Comparison of ENCODE assay signal across 8 mouse cellular contexts in the genomic region with DNA sequence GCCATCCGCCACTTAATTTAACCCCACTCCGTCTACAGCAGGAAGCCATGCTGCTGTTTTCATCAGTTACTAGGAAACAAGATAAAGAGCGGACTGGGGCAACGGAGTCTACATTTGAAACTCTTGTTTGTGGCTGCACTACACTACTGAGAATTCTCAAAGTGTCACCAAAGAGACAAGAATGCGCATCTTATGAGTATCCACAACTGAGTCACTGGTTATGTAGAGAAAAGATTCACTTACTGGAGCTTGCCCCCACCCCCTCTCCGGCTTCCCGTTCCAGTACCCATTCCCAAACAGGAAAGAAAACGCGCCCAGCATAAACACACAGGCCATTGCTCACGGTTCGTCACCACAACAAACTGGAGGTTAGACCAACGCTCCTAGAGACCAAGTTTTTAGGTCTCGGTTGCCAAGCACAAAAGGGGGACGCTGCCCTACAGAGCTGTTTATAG. TPM values are rescaled to one million over a fixed set of nuclear protein-coding genes. Genes with fewer than 3 reads are reported as not detected.
DNase-seq lines count a peak whose midpoint lies in the region; ATAC-seq lines count a peak whose summit lies in the region.

No protein-coding gene starts in this region.

- no peaks in the 10 kb centered on the region for H3K9me3 ChIP-seq in forebrain, embryonic 12.5 days
- no peaks in the 10 kb centered on the region for H3K9me3 ChIP-seq in hindbrain, embryonic 16.5 days (ENCODE audit: control insufficient read depth, low read length)
- H3K9me3 ChIP-seq in liver, embryonic 12.5 days (replicated peaks) = no peaks in the 10 kb centered on the region

- H3K4me2 ChIP-seq in forebrain, embryonic 12.5 days = peak overlapping the region; percentile 91
- H3K4me2 ChIP-seq in hindbrain, embryonic 16.5 days (ENCODE audit: low read length) = peak overlapping the region; percentile 69
- peak overlapping the region; percentile 73 for H3K4me2 ChIP-seq in liver, embryonic 12.5 days

- DNase-seq in right cerebral cortex, adult 2 months (ENCODE audit: low spot score in 2 of 2) = peak; percentile 39 to 66
- DNase-seq in right cerebral cortex, postnatal 4 days = no peak
- peak; percentile 18 for DNase-seq in adrenal gland, postnatal 25 days
- DNase-seq in naive thymus-derived CD4-positive, alpha-beta T cell, adult 2 months (ENCODE audit: low read depth) = peak; percentile 84
- no peak for DNase-seq in gastrocnemius, postnatal 36 days

- H3K4me1 ChIP-seq in forebrain, embryonic 12.5 days = peaks cover 21% of the 10 kb centered on the region
- H3K4me1 ChIP-seq in hindbrain, embryonic 16.5 days (ENCODE audit: control insufficient read depth, insufficient read depth, low read depth, low read length) = peaks cover 18% of the 10 kb centered on the region
- H3K4me1 ChIP-seq in liver, embryonic 12.5 days = peaks cover 81% of the 10 kb centered on the region

- intact Hi-C loops in gastrocnemius, postnatal 36 days (cut with DNase I) = no loop called here

- ATAC-seq in forebrain, embryonic 12.5 days (ENCODE audit: low FRiP score) = no peak
- no peak for ATAC-seq in hindbrain, embryonic 16.5 days
- ATAC-seq in liver, embryonic 12.5 days = peak; percentile 28; the same call in 1 of the 2 replicates

- WGBS in forebrain, embryonic 12.5 days = 4% methylated on average over 14 of the region's 14 CpGs
- WGBS in hindbrain, embryonic 16.5 days = under 1% methylated on average over 14 of the region's 14 CpGs
- WGBS in liver, embryonic 12.5 days (ENCODE audit: insufficient replicate concordance) = under 1% methylated on average over 14 of the region's 14 CpGs

- peak overlapping the region; percentile 97 for H3K4me3 ChIP-seq in forebrain, embryonic 12.5 days (replicated peaks)
- peak overlapping the region; percentile 85 for H3K4me3 ChIP-seq in hindbrain, embryonic 16.5 days (ENCODE audit: low read length)
- peak overlapping the region; percentile 98 for H3K4me3 ChIP-seq in liver, embryonic 12.5 days

- no peaks in the 10 kb centered on the region for H3K36me3 ChIP-seq in forebrain, embryonic 12.5 days (replicated peaks)
- H3K36me3 ChIP-seq in hindbrain, embryonic 16.5 days (ENCODE audit: control insufficient read depth, insufficient read depth, low read length) = no peaks in the 10 kb centered on the region
- H3K36me3 ChIP-seq in liver, embryonic 12.5 days = peaks cover 14% of the 10 kb centered on the region

- peaks cover 3% of the 10 kb centered on the region; the same call in 1 of the 2 replicates for H3K27me3 ChIP-seq in forebrain, embryonic 12.5 days
- H3K27me3 ChIP-seq in hindbrain, embryonic 16.5 days (replicated peaks; ENCODE audit: control insufficient read depth, insufficient read depth, low read length) = no peaks in the 10 kb centered on the region
- H3K27me3 ChIP-seq in liver, embryonic 12.5 days (replicated peaks) = no peaks in the 10 kb centered on the region

- H3K27ac ChIP-seq in forebrain, embryonic 12.5 days = peak overlapping the region; percentile 90; the same call in 1 of the 2 replicates
- peak overlapping the region; percentile 50; the same call in 1 of the 2 replicates for H3K27ac ChIP-seq in hindbrain, embryonic 16.5 days (ENCODE audit: low read depth, low read length)
- H3K27ac ChIP-seq in liver, embryonic 12.5 days = peak overlapping the region; percentile 91

- H3K9ac ChIP-seq in forebrain, embryonic 12.5 days = peak overlapping the region; percentile 96
- H3K9ac ChIP-seq in hindbrain, embryonic 16.5 days (ENCODE audit: low read depth, low read length) = peak overlapping the region; percentile 99; the same call in 1 of the 2 replicates
- H3K9ac ChIP-seq in liver, embryonic 12.5 days = peak overlapping the region; percentile 100

RNA-seq across cellular contexts. Expression of gene Hipk1, which starts 1.4 kb away (rescaled TPM):
- 135 and 139 TPM in 2 replicates for total RNA-seq in adrenal gland, postnatal 25 days (2021)
- polyA plus RNA-seq in forebrain, embryonic 12.5 days (2016; fragmentation: Nextera tagmentation; extraction: Ambion mirVana) = 18.2 and 18.5 TPM in 2 replicates
- polyA plus RNA-seq in hindbrain, embryonic 16.5 days (2015; fragmentation: Nextera tagmentation; extraction: Ambion mirVana) = 8.9 and 10.1 TPM in 2 replicates
- polyA plus RNA-seq in liver, embryonic 12.5 days (2016; fragmentation: Nextera tagmentation; extraction: Ambion mirVana) = 17.7 and 18.1 TPM in 2 replicates
- 10 to 100 TPM; 53.8 to 61.3 TPM for total RNA-seq in gastrocnemius, postnatal 36 days (2021)

RNA-seq across cellular contexts. Expression of gene Dclre1b, which starts 19.3 kb away (rescaled TPM):
- 11.3 and 13.4 TPM in 2 replicates for total RNA-seq in adrenal gland, postnatal 25 days (2021)
- polyA plus RNA-seq in forebrain, embryonic 12.5 days (2016; fragmentation: Nextera tagmentation; extraction: Ambion mirVana) = 29.7 and 32.4 TPM in 2 replicates
- polyA plus RNA-seq in hindbrain, embryonic 16.5 days (2015; fragmentation: Nextera tagmentation; extraction: Ambion mirVana) = 16.9 and 17.0 TPM in 2 replicates
- polyA plus RNA-seq in liver, embryonic 12.5 days (2016; fragmentation: Nextera tagmentation; extraction: Ambion mirVana) = 28.4 and 30.8 TPM in 2 replicates
- total RNA-seq in gastrocnemius, postnatal 36 days (2021) = 1 to 10 TPM; 2.5 to 5.1 TPM

RNA-seq across cellular contexts. Expression of gene Ap4b1, which starts 19.4 kb away (rescaled TPM):
- total RNA-seq in adrenal gland, postnatal 25 days (2021) = 19.6 and 23.5 TPM in 2 replicates
- polyA plus RNA-seq in forebrain, embryonic 12.5 days (2016; fragmentation: Nextera tagmentation; extraction: Ambion mirVana) = 23.7 and 23.9 TPM in 2 replicates
- polyA plus RNA-seq in hindbrain, embryonic 16.5 days (2015; fragmentation: Nextera tagmentation; extraction: Ambion mirVana) = 22.1 and 26.0 TPM in 2 replicates
- 18.7 and 19.4 TPM in 2 replicates for polyA plus RNA-seq in liver, embryonic 12.5 days (2016; fragmentation: Nextera tagmentation; extraction: Ambion mirVana)
- 10 to 100 TPM in 1 of 2 experiments, 1 to 10 TPM in 1; 7.4 to 10.8 TPM for total RNA-seq in gastrocnemius, postnatal 36 days (2021)

RNA-seq across cellular contexts. Expression of gene Gm43064, which starts 19.5 kb away (rescaled TPM):
- total RNA-seq in adrenal gland, postnatal 25 days (2021) = 0.21 TPM in 1 of 2 replicates, not detected in the other
- 0.10 TPM in 1 of 2 replicates, not detected in the other for polyA plus RNA-seq in forebrain, embryonic 12.5 days (2016; fragmentation: Nextera tagmentation; extraction: Ambion mirVana)
- polyA plus RNA-seq in hindbrain, embryonic 16.5 days (2015; fragmentation: Nextera tagmentation; extraction: Ambion mirVana) = 0.24 TPM in 1 of 2 replicates, not detected in the other
- polyA plus RNA-seq in liver, embryonic 12.5 days (2016; fragmentation: Nextera tagmentation; extraction: Ambion mirVana) = 0.56 and 0.60 TPM in 2 replicates
- total RNA-seq in gastrocnemius, postnatal 36 days (2021) = under 1 TPM in 1 of 2 experiments, not detected in 1; 0.49 TPM

RNA-seq across cellular contexts. Expression of gene Bcl2l15, which starts 42.5 kb away (rescaled TPM):
- total RNA-seq in adrenal gland, postnatal 25 days (2021) = 0.70 TPM in 1 of 2 replicates, not detected in the other
- 0.28 and 0.42 TPM in 2 replicates for polyA plus RNA-seq in forebrain, embryonic 12.5 days (2016; fragmentation: Nextera tagmentation; extraction: Ambion mirVana)
- 0.33 and 0.40 TPM in 2 replicates for polyA plus RNA-seq in hindbrain, embryonic 16.5 days (2015; fragmentation: Nextera tagmentation; extraction: Ambion mirVana)
- polyA plus RNA-seq in liver, embryonic 12.5 days (2016; fragmentation: Nextera tagmentation; extraction: Ambion mirVana) = 1.6 and 1.7 TPM in 2 replicates
- total RNA-seq in gastrocnemius, postnatal 36 days (2021) = under 1 TPM in 1 of 2 experiments, not detected in 1; 0.44 TPM

Comparison
In these comparisons a context has a peak if more than half of its experiments do, and no peak if none do; other contexts are left out.
1. DNase-seq: peak in right cerebral cortex, adult 2 months (2 of 2), adrenal gland, postnatal 25 days (single experiment) and naive thymus-derived CD4-positive, alpha-beta T cell, adult 2 months (single experiment); none in right cerebral cortex, postnatal 4 days (single experiment) and gastrocnemius, postnatal 36 days (0 of 2).
2. Peak in every context shown above with its lines, with median percentiles within 50 percentile points of each other: H3K27ac ChIP-seq, H3K4me2 ChIP-seq, H3K4me3 ChIP-seq and H3K9ac ChIP-seq.